Mouse (Mus musculus): ENCODE measurements around the gene Mpdz.

Mpdz gene

GRCm38 (mm10) chr4:81442078-81442981 is at the start of gene Mpdz:
TSS of gene Mpdz (minus strand) at chr4:81442815.
- CTCF ChIA-PET: no interaction called here

DNA sequence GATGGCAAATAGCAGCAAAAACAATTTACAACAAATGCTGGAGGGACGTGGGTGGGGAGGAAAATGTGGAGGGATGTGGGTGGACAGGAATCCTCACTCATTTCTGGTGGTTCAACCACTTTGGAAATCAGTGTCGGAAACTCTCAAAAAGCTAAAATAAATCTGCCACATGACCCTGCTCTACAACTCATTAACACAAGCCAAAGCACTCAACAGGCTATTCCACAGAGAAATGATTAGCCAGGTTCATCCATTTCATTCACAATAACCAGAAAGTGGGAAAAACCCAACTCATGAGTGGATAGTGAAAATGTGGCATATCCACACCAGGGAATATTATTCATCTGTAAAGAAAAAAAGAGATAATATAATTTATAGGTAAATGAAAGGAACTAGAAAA is 47.9 kb upstream of the Mpdz start:
- CTCF ChIA-PET: no interaction called here

GRCm38 (mm10) chr4:81484603-81485002 is 42.0 kb upstream of the Mpdz start:
- CTCF ChIA-PET: no interaction called here

DNA sequence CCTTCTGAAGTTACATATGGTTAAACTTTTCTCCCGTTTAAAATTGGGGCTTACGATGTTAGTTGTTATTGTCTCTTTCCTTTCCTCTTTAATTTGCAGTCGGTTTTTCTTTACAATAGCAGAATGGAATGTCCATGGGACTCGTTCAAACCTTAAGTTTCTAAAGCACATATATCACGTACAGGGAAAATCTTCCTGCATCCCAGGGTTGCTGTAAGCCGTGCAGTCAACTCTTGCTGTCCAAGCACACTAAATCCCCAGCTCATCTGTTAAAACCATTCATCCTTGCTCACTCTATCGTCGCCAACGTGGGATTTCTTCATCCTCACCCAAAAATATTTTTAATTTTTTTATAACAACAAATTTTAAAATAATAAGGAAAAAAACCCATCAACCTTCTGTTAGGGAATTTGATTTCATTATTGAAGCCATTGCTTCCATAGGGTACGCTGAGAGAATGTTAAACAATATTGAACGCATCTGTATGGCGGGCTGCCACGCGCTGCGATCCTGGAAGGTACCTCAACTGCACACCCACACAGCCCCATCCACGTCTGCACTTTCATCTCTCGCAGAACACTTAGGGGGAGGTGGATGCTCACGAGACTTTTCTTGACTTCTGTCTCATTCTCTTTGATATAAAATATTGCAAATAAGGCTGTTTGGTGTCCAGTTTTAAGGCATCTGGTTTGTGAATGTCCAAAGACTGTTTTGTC is 41.4 kb upstream of the Mpdz start:
- CTCF ChIA-PET: no interaction called here

DNA sequence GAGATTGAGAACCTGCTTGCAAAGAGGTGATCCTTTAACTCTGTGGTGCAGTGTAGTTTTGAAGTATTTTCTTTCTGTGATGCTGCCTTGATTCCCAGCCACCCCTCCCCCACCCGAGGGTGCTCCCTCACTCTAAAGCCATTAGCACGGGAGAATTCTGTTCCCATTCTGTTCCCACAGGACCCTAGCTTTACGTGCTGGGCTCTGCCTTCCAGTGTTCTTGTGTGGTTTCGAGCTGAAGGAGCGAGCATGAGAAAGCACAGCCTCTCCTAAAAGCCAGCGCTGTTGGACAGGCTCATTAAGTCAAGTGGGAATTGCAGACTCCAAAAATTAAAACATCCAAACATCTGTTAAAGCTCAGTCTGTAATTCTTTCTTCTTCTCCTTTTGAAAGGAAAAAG is 40.5 kb upstream of the Mpdz start:
- CTCF ChIA-PET: no interaction called here

- CTCF ChIA-PET: no interaction called here
Measured at GRCm38 (mm10) chr4:81466821-81467220, 24.2 kb upstream of the Mpdz start.

DNA sequence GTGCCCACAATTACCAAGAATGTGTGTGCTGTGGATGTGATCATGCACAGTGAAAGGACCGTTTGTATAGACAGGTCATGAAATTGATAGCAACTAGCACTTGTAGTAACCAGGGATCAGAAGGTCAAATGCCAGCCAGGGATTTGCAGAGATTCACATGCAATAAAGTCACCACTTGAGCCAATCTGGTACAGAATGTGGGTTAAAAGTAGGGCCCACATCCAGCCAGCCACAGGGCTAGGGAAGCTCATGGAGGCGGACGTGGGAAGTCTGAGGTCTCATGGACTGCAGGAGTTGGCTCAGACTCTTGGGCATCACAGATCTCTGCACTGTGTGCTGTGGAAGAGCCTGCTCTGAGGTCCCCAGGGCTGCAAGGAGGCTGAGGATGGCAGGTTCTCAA is 22.6 kb upstream of the Mpdz start:
- CTCF ChIA-PET: no interaction called here

DNA sequence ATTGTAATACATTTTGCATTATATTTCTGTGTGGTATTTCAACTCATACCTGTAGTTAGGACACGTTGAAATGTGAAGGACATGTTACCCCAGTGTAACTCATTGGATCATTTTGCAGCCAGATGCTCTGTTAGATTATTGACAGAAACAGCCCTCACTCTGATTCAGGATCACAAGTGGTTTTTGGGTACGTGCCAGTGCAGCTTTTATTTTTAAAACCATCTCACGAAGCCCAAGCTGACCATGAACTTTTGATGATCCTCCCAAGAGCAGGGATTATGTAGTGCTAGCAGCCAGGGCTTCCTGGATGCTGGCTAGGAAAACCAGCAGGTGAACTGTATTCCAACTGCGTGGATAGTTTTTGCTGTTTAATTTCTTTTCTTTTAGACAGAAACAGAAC is 19.6 kb upstream of the Mpdz start:
- CTCF ChIA-PET: no interaction called here

GRCm38 (mm10) chr4:81458921-81459320 is 16.3 kb upstream of the Mpdz start:
- CTCF ChIA-PET: no interaction called here

DNA sequence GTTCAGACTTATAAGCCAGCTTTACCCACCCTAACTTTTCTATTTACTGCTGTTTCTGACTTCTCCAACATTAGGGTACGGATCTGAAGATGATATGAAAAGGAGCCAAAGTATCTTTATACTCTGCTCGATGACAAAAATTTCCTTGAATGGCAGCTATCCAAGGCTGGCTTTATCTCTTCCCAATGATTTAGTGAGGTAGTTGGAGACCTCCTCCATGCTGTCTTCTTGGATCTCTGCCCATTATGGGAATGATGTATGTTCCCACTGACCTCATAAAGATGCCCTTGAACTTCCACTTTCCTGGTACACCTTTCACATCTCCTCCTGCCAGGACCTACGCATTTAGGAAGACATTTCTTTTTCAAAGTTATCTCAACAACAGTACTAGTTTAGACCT is 11.2 kb upstream of the Mpdz start:
- CTCF ChIA-PET: no interaction called here

- CTCF ChIA-PET: no interaction called here
Measured at GRCm38 (mm10) chr4:81452183-81452582, 9.6 kb upstream of the Mpdz start.

DNA sequence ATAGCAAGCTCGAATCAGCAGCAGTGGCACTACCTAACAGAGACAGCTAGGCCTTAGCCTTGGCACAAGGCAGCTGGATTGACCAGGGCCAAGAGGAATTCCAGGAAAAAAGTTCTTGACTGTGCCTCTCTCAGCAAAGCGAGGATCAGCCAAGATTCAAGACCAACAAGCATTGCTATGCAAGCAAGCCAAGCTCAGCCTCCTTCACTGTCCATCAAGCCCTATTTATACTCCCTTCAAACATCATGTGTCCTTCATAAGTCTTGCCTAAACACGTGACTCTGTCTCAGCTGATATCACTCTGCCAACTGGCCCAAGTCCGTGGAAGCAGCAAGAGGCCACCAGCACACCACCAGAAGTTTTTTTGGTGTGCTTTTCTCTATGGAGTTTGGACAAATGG is 6.8 kb upstream of the Mpdz start:
- CTCF ChIA-PET: no interaction called here

- CTCF ChIA-PET: no interaction called here
Measured at GRCm38 (mm10) chr4:81443566-81443965, 951 bp upstream of the Mpdz start.

GRCm38 (mm10) chr4:81433961-81434360 is 8.7 kb downstream of the Mpdz start:
- CTCF ChIA-PET: no interaction called here

DNA sequence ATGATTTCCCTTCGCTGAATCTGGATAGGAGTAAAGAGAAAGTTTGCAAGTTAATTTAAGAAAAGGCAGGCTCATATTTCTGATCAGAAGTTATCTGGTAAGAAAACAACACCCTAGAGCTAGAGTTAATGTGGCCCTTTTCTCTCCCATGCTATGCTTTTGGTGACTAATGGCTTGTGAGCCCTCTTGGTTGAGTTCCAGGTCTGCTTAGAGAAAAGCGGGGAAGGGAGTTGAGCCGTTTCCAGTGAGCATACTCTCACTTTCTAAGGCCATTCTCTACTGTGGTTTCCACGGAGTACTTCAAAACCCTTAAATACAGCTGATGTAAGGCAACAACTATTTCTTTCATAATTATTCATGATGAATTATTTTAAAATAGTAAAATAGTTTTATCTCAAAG is 11.8 kb downstream of the Mpdz start:
- CTCF ChIA-PET: no interaction called here

GRCm38 (mm10) chr4:81430105-81430504 is 12.5 kb downstream of the Mpdz start:
- CTCF ChIA-PET: no interaction called here

- CTCF ChIA-PET: no interaction called here
Measured at GRCm38 (mm10) chr4:81429670-81430069, 12.9 kb downstream of the Mpdz start.

DNA sequence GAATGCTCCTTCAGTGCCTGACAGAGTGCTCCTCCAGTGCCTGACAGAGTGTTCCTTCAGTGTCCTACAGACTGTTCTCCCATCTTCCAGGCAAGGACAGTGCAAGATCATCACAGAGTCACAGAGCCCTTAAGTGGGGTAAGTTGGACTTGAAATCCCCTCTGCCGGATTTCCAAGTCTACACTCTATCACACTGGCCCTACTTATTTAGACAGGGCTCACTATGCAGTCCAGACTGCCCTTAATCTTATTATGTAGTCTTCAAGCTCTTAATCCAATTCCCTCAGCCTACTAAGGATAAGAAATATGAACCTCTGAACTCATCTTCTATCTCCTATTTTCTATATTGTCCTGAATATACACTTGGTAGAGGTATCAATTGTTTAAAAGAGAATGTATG is 19.1 kb downstream of the Mpdz start:
- CTCF ChIA-PET: no interaction called here

GRCm38 (mm10) chr4:81421621-81422020 is 21.0 kb downstream of the Mpdz start:
- CTCF ChIA-PET: no interaction called here

DNA sequence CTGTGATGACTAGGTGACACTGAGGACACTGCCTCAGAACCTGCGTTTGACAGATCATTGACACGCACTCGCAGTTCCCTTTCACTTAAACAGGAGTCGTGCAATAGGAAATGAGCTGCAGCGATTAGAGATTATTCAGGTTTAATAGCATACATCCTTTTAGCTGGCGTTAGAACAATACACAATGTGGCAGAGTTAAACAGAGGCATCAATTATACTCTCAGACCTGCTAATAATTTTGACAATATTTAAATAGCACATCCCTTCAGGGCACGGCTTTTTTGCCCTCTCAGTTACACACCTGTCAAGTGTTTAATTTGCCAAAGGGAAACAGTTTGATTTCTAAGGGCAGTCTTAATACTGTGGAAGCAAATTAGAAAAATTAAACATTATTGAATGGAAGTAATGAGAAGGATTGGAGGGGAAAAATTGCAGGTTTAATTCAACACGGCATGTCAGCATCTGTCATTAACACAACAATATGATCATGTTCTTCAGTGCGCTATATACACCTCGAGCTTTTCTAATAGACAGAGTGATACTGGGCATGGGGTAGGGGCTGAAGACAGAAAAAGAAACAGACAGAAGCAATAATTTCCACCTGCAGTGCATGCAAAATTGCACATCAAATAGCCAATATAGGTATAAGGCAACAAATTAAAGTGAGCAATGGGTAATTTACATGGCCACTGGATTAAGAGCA is 27.1 kb downstream of the Mpdz start:
- CTCF ChIA-PET: no interaction called here

- CTCF ChIA-PET: no interaction called here
Measured at GRCm38 (mm10) chr4:81414684-81415323, 27.8 kb downstream of the Mpdz start.

GRCm38 (mm10) chr4:81396883-81397282 is 45.7 kb downstream of the Mpdz start:
- CTCF ChIA-PET: no interaction called here

Data from spleen, embryonic (tissue).